Mouse (Mus musculus) adrenal gland, postnatal 36 days (tissue): ENCODE measurements around the gene Phtf2. TPM values are rescaled to one million over a fixed set of nuclear protein-coding genes. Genes with fewer than 3 reads are reported as not detected.

Source experiments
- DNase-seq, 2 experiments: peaks; one replicate each; pipeline ENCODE4 v3.0.0; 2021; ENCODE audit warnings: mixed read lengths in 1 of 2
- long read RNA-seq, 2 experiments: library from polyadenylated mRNA; stranded (forward); transcript quantifications; one replicate each; pipeline ENCODE4 v2.0.0; 2021; ENCODE audit warnings: borderline sequencing depth in 2 of 2
- total RNA-seq, 2 experiments: library from RNA; stranded (reverse); gene quantifications; 2 replicates each; pipeline ENCODE4 v1.2.3; 2021

Gene Phtf2
- 10 to 100 TPM in 1 of 2 experiments, 1 to 10 TPM in 1; 10.0 to 10.9 TPM for total RNA-seq
- long read RNA-seq, experiment 1, full-length matches to known transcripts, result 7 of 8 reads
- long read RNA-seq, experiment 1, partial matches to known transcripts, result 0 of 8 reads
- long read RNA-seq, experiment 1, other reads (novel, unspliced or antisense), result 1 of 8 reads
- long read RNA-seq, experiment 2, full-length matches to known transcripts, result 1 of 4 reads
- long read RNA-seq, experiment 2, partial matches to known transcripts, result 1 of 4 reads
- long read RNA-seq, experiment 2, other reads (novel, unspliced or antisense), result 2 of 4 reads

GRCm38 (mm10) chr5:20881915-20882800, at the start of gene Phtf2, which contains the start of gene Tmem60:
Gene Phtf2 (minus strand): TSS chr5:20882124.
Gene Tmem60 (plus strand): TSS chr5:20882191.
- DNase-seq, result peak; percentile 99 to 100

GRCm38 (mm10) chr5:20931300-20931699, 49.4 kb upstream of the Phtf2 start:
- no peak for DNase-seq

- no peak for DNase-seq
These were observed 48.5 kb upstream of the Phtf2 start for GRCm38 (mm10) chr5:20930430-20930829.

- no peak for DNase-seq
These were observed 47.8 kb upstream of the Phtf2 start for GRCm38 (mm10) chr5:20929669-20930151.

GRCm38 (mm10) chr5:20925451-20925850, 43.5 kb upstream of the Phtf2 start:
- DNase-seq, result peak; percentile 63 to 69

- no peak for DNase-seq
These were observed 42.7 kb upstream of the Phtf2 start for GRCm38 (mm10) chr5:20924608-20925007.

GRCm38 (mm10) chr5:20919566-20919965, 37.6 kb upstream of the Phtf2 start:
- DNase-seq, result no peak

- no peak for DNase-seq
These were observed 37.0 kb upstream of the Phtf2 start for GRCm38 (mm10) chr5:20918967-20919366.

- DNase-seq, result peak; percentile 58 to 79
These were observed 31.7 kb upstream of the Phtf2 start for GRCm38 (mm10) chr5:20913372-20914275.

GRCm38 (mm10) chr5:20911741-20912140, 29.8 kb upstream of the Phtf2 start:
- no peak for DNase-seq

GRCm38 (mm10) chr5:20906191-20906590, 24.3 kb upstream of the Phtf2 start:
- DNase-seq, result no peak

GRCm38 (mm10) chr5:20905437-20905836, 23.5 kb upstream of the Phtf2 start:
- DNase-seq, result no peak

GRCm38 (mm10) chr5:20904647-20905046, 22.7 kb upstream of the Phtf2 start:
- no peak for DNase-seq

GRCm38 (mm10) chr5:20897446-20898167, 15.7 kb upstream of the Phtf2 start:
- no peak for DNase-seq

- DNase-seq, result peak in 1 of 2 experiments; percentile 6
These were observed 2.2 kb upstream of the Phtf2 start for GRCm38 (mm10) chr5:20884036-20884620.

- DNase-seq, result peak; percentile 52 to 74
These were observed 838 bp downstream of the Phtf2 start for GRCm38 (mm10) chr5:20880797-20881775.

GRCm38 (mm10) chr5:20880386-20880785, 1.5 kb downstream of the Phtf2 start:
- DNase-seq, result no peak

GRCm38 (mm10) chr5:20876934-20877426, 4.9 kb downstream of the Phtf2 start:
- DNase-seq, result no peak

- DNase-seq, result no peak
These were observed 8.8 kb downstream of the Phtf2 start for GRCm38 (mm10) chr5:20873146-20873545.
